Mouse (Mus musculus) erythroblast, embryonic 14.5 days (primary cell): ENCODE data around the gene Gm11111.

Source experiments
- GATA1 ChIP-seq: IDR thresholded peaks from 2 replicates; pipeline ENCODE4 v1.6.1; 2012; ENCODE audit warnings: low read length, inconsistent platforms, mixed read lengths
- TAL1 ChIP-seq: IDR thresholded peaks from 3 replicates; pipeline ENCODE4 v1.6.1; 2012; ENCODE audit warnings: low read length, inconsistent platforms, mixed read lengths

DNA sequence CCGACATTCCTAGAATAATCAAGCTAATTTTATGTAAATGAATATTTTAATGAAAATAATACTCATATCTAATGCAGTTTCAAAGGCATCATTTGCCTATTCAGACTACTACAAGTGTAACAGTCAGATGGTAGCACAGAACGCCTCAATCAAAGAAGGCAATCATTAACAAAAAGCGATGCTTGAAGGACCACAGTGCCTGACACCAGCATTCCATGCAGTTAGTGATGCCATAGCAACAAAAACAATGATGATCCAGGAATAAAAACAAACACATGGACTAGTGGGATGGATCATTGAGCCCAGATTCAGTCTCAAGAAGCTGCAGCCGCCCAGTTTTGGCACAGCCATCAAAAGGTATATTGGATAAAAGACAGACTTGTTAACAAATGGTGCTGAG lies 8.8 kb downstream of the Gm11111 start:
- no peak for TF ChIP-seq GATA1
- TF ChIP-seq TAL1: no peak
